Mouse (Mus musculus) macrophage (primary cell): ENCODE data around the gene Tmem231. TPM values are rescaled to one million over a fixed set of nuclear protein-coding genes. Genes with fewer than 3 reads are reported as not detected.

ENCODE experiments used
- H3K27ac ChIP-seq: fragments of 350-480 bp; formaldehyde crosslinking; 2 replicates; pipeline ENCODE4 v1.9.0; 2021
- H3K36me3 ChIP-seq: fragments of 350-480 bp; formaldehyde crosslinking; 2 replicates; pipeline ENCODE4 v1.9.0; 2021; ENCODE audit errors: inconsistent target
- H3K4me3 ChIP-seq: fragments of 350-480 bp; formaldehyde crosslinking; 2 replicates; pipeline ENCODE4 v1.9.0; 2021; ENCODE audit errors: inconsistent target
- H3K79me2 ChIP-seq: fragments of 350-480 bp; formaldehyde crosslinking; 2 replicates; pipeline ENCODE4 v1.9.0; 2021; ENCODE audit errors: inconsistent target
- WGBS: methylation state at CpG from one replicate; pipeline ENCODE4 v1.1.7; 2026; ENCODE audit warnings: inconsistent platforms; ENCODE audit not compliant: missing documents; 5-methylcytosine and 5-hydroxymethylcytosine counted together
- polyA plus RNA-seq: library from polyadenylated mRNA; stranded (reverse); fragments of 250-400 nt; gene quantifications from 3 replicates; pipeline ENCODE4 v1.2.4, GENCODE M21; 2018; ENCODE audit warnings: inconsistent platforms
- total RNA-seq, 78 experiments: library from RNA; depleted of rRNA; stranded (reverse); fragments of 250-400 nt; gene quantifications; 1 replicate in 9 of 78; 2 replicates in 24 of 78; 3 replicates in 43 of 78; 4 replicates in 2 of 78; pipeline ENCODE4 v1.2.4; 2018; ENCODE audit warnings: inconsistent platforms in 56 of 78

Tmem231 gene
- total RNA-seq (2018; cell fraction: chromatin; rRNA removed): 1 to 10 TPM in 3 of 26 experiments, under 1 TPM in 14, not detected in 9; 0.26 to 1.4 (median 0.49) TPM
- 1 to 10 TPM in 15 of 26 experiments, under 1 TPM in 11; 0.68 to 1.5 (median 1.0) TPM for total RNA-seq (2018; cell fraction: cytosol; rRNA removed)
- total RNA-seq (2018; cell fraction: nucleus; rRNA removed): 1 to 10 TPM in 4 of 26 experiments, under 1 TPM in 19, not detected in 3; 0.24 to 1.7 (median 0.64) TPM
- 0.35 to 0.98 TPM (median 0.72 TPM) in 3 replicates for polyA plus RNA-seq

DNA sequence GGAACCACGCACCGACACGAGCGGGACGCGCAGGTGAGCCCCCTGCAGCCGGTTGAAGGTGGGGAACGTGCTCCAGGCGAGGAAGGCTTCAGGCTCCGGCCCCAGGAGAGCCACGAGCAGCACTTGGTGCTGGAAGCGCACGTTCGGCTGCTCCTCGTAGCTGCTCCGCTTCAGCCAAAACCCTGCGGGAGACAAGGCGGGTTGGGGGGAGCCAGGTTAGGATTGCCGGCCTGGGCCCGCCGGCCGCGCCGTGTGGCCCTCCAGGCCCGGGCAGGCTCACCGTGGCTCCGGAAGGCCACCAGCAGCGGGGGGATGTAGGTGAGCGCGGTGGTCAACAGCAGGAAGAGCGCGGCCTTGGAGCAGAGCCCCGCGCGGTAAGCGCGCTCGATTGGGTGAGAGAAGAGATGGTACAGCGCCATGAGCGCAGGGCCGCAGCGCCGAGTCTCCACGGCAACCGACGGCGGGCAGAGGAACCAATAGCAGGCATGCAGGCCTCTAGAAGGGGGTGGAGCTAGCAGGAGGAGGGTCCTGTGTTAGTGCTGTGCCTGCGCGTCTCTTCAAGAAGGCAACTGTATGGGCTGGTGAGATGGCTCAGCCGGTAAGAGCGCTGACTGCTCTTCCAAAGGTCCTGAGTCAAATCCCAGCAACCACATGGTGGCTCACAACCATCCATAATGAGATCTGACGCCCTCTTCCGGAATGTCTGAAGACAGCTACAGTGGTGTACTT is at the start of gene Tmem231:
Gene Tmem231 (minus strand): TSS at position 534 of the 729 bp plus-strand sequence.
- WGBS: 7% methylated on average over 44 of the region's 53 CpGs
- H3K36me3 ChIP-seq: no peaks in the 10 kb centered on the region
- H3K4me3 ChIP-seq: no peak within 1 kb of the TSS
- no peak within 1 kb of the TSS for H3K27ac ChIP-seq
- no peaks in the 10 kb centered on the region for H3K79me2 ChIP-seq

DNA sequence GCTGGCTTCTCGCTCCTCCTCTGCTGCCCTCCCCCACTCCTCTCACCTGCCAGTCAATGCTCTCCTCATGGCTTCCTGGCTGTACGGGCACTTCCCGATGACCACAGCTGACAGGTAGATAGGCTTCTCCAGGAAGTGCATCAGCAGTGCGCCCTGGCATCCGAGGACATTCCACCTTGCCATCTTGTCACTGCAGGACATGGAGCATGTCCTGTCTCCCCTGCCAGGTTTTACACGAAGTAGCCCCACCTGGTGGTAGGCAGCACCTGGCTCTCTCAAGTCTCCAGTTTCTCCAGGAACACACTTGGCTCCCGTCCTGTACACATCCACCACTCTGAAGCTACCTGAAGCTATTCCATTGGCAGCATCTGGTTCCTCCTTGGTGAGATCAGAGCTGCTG is 48.4 kb upstream of the Tmem231 start:
- WGBS: 78% methylated on average over 7 of the region's 7 CpGs
- no peak overlapping the region for H3K27ac ChIP-seq
- H3K4me3 ChIP-seq: no peak overlapping the region
- H3K36me3 ChIP-seq: no peaks in the 10 kb centered on the region
- H3K79me2 ChIP-seq: no peaks in the 10 kb centered on the region

DNA sequence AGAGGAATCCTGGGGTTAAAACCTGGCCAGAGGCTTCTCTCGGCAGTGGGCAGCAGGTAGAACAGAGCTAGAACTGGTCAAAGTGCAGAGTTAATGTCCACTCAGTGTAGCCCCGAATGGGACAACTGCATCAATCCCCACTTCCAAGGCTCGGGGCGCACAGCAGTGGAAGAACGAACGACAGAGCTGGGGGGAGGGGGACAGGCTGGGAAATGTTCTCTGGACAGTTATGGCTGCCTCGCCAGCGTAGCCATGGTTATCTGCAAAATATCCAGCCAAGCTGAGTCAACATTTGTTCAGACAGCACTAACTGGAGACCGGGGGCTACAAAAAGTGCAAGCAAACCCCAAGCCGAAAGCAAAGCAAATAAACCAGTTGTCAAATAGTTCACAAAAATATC is 44.5 kb upstream of the Tmem231 start:
- H3K79me2 ChIP-seq: no peaks in the 10 kb centered on the region
- no peak overlapping the region for H3K27ac ChIP-seq
- H3K36me3 ChIP-seq: no peaks in the 10 kb centered on the region
- WGBS: 92% methylated on average over 10 of the region's 10 CpGs
- no peak overlapping the region for H3K4me3 ChIP-seq

DNA sequence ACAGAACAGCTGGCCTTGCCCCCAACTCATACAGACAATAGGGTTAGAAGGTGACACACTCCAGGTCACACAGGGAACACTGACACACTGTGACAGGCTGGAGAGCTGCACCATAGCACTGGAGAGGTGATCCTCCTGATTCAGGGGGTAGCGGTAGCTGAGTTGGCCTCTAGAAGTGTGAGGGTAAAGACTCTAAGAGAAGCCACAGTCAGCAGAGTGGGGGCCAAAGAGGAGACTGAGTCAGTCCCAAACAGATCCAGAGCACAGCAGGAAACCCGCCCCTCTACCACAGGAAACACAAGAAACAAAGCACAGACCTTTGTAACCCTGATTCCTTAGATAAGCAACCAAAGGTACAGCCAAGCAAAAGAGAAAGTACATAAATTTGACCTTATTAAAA is 42.6 kb upstream of the Tmem231 start:
- WGBS: 65% methylated on average over 2 of the region's 2 CpGs
- no peak overlapping the region for H3K4me3 ChIP-seq
- H3K79me2 ChIP-seq: no peaks in the 10 kb centered on the region
- H3K27ac ChIP-seq: no peak overlapping the region
- no peaks in the 10 kb centered on the region for H3K36me3 ChIP-seq

DNA sequence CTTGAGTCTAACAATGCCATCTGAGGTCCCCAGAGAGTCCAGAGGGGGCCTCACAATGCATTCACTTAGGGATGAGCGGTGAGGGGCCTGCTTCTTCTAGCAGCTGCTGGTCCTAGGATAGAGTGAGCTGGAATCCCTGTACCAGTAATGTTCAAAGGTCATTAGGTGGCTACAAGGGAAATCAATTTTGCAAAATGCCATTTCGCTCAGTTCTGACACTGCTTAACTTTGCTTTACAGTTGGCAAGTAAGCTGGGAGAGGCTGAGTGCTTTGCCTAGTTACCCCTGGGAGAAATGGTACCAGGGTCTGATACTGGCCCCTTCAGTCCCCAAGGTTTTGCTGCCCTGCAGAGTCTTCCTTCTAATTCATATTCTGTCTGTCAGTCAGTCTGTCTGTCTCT is 42.0 kb upstream of the Tmem231 start:
- WGBS: 96% methylated on average over 2 of the region's 2 CpGs
- no peaks in the 10 kb centered on the region for H3K36me3 ChIP-seq
- H3K79me2 ChIP-seq: no peaks in the 10 kb centered on the region
- H3K27ac ChIP-seq: no peak overlapping the region
- H3K4me3 ChIP-seq: no peak overlapping the region

DNA sequence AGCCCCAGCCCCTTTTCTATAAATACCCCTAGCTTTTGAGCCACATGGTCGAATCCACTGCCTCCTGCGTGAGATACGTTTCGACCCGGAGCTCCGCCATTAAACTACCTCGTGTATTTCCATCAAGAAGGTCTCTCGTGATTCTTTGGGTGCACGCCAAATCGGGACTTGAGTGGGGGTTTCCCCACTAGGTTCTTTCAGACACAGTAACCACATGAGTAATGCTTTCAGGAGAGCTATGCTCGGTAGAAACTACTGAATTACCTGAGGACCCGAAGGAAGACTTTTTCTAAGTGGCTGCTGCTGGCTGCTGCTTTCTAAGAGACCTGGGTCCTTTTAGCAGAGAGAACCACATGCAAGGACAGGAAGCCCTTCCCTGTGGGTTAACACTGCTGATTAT is 40.5 kb upstream of the Tmem231 start:
- WGBS: 96% methylated on average over 12 of the region's 12 CpGs
- Histone ChIP-seq H3K79me2 (no peaks in the 10 kb centered on the region), H3K36me3 (no peaks in the 10 kb centered on the region), H3K4me3 (no peak overlapping the region), H3K27ac (no peak overlapping the region)

DNA sequence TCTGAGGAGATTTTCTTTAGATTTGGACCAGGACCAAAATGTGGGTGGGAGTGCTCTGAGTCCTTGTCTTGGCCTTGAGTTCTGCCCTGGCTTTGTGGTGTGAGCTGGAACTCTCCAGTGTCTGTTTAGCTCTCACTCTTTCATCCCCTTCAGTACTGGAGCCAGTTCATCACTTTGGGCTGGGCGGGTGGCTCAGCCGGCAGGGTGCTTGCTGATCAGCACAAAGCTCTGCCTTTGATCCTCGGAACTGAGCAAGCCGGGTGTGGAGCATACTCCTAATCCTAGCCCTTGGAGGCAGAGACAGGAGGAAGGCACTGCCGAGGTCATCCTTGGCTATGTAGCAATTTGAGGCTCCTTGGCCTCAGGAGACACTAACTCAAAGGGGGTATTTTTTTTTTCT is 35.3 kb upstream of the Tmem231 start:
- Histone ChIP-seq H3K36me3 (no peaks in the 10 kb centered on the region), H3K79me2 (no peaks in the 10 kb centered on the region), H3K27ac (no peak overlapping the region), H3K4me3 (no peak overlapping the region)
- 97% methylated on average over 5 of the region's 5 CpGs for WGBS

DNA sequence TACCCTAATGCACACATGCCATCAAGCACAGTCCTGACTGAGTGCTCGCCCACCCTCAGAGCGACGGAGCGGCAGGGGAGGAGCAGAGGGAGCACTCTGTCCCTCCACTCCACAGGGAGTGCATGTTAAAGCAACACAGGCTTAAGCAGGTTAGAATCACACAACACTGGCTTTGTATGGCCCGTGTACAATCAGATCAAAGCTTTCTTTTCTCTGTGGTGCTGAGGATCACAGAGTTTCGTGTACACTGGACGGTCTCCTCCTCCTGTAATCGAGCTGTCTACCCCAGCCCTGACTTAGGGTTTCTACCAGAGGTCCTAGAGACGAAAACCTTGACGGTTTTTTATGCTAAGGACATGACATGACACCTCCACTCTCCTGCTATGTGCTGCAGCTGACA is 34.9 kb upstream of the Tmem231 start:
- Histone ChIP-seq H3K4me3 (no peak overlapping the region), H3K79me2 (no peaks in the 10 kb centered on the region), H3K27ac (no peak overlapping the region), H3K36me3 (no peaks in the 10 kb centered on the region)
- 95% methylated on average over 10 of the region's 10 CpGs for WGBS

DNA sequence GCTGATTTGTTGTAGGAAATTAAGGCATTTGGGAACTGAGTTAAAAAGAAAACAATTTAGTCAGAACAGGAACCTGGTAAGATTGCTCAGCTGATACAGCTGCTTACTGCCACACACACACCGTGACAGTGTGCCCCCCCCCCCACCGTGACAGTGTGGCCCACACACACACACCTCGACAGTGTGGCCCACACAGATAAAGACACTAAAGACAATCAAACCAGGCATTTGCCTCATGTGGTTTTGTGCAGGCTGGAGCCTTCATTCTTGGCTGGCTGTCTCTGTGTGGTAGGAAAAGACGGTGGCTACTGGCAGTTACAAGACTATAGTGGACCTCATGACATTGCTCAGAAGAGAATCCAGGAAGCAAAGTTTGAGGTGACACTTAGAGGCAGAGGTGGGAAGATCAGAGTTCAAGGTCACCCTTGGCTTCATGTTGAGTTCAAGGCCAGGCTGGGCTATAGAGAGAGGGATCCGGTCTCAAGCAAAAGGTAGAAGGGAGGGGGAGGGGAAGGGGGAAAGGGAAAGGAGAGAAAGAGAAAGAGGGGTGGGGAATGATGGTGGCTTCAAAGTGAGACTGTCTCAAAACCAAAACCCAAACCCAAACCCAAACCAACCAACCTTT is 33.7 kb upstream of the Tmem231 start:
- no peaks in the 10 kb centered on the region for H3K79me2 ChIP-seq
- no peak overlapping the region for H3K27ac ChIP-seq
- no peaks in the 10 kb centered on the region for H3K36me3 ChIP-seq
- 47% methylated on average over 5 of the region's 5 CpGs for WGBS
- H3K4me3 ChIP-seq: no peak overlapping the region

DNA sequence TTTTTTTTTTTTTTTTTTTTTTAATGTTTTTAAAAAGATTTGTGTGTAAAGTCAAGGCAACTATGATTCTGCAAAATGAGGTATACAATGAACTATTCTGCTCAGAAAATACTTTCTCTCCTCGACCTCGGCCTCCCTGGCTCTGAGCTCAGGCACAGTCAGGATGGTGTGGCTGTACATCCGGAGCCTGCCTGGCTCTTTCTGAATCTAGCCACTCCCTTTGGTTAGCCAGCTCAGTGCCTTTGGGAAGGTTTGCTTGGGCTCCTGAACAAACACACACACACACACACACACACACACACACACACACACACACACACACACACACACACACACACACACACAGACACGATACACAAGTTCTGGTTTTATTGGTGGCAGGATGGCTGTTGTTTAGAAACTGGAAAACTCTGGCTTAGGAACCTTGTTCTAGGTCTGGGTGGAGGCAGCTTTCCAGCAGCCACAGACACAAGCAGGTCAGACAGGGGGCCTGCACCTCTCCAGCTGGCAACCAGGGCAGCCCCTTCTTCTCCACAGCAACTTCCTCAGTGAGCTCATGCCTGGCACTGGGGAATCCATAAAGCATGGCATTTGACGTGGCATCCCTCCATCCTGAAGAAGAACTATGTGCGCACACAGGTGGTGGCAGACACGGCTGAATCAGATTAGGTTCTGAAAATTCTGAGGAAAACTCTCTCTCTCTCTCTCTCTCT is 31.3 kb upstream of the Tmem231 start:
- Histone ChIP-seq H3K4me3 (no peak overlapping the region), H3K36me3 (no peaks in the 10 kb centered on the region), H3K79me2 (no peaks in the 10 kb centered on the region), H3K27ac (no peak overlapping the region)
- WGBS: 67% methylated on average over 4 of the region's 7 CpGs

DNA sequence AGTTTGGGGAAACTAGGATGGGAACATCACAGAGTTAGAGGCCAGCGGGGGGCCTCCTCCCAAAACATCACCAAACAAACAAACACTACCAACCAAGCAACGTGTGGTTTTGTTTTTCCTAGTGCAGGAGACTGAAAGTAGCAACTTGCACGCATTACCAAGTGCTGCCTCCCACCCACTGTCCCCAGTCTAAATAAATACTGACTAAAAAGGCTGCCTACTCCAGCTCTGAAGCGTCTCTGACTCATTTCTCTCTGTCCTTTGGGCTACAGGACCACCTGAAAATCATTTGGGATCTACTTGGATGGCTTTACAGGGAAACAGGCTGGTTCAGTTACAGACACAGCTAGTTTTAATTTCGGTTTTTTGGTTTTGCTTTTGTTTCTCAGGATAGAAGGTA is 30.7 kb upstream of the Tmem231 start:
- H3K4me3 ChIP-seq: no peak overlapping the region
- 74% methylated on average over 5 of the region's 5 CpGs for WGBS
- H3K27ac ChIP-seq: no peak overlapping the region
- H3K36me3 ChIP-seq: no peaks in the 10 kb centered on the region
- no peaks in the 10 kb centered on the region for H3K79me2 ChIP-seq

DNA sequence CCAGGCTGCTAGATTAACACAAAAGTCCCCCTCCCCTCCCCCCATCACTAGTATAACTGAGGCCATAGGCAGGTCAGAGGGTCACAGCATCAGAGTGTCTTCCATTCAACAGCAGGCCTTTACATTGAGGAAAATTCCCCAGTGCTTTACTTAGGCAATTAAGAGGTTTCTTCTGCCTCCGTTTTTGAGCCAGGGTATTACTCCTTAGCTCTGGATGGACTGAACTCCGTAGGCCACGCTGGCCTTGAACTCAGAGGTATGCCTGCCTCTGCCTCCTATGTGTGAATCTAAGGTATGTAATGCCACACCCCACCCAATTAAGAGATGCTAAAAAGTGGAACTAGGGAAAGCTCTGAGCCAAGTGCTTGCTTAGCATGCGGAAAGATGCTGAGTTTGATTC is 29.9 kb upstream of the Tmem231 start:
- WGBS: 89% methylated on average over 4 of the region's 4 CpGs

DNA sequence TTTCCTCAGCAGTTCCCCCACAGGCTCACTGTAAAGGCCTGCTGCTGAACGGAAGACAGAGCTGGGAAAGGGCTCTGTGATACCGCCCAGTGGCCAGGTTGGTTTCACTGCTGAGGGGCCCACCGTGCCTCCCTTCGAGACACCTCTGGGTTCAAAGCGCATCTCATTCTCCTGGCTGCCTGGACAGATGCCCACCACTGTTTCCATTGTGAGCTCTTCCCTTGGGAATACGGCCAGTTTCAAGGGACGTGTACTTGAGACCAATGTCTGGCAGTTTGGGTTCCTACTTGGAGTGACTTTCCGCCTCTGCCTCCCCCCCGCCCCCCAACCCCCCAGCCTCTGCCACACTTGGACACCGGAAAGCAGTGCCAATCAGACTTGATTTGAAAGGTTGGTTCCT is 29.4 kb upstream of the Tmem231 start:
- no peaks in the 10 kb centered on the region for H3K79me2 ChIP-seq
- 87% methylated on average over 7 of the region's 10 CpGs for WGBS
- H3K4me3 ChIP-seq: no peak overlapping the region
- H3K27ac ChIP-seq: no peak overlapping the region
- H3K36me3 ChIP-seq: no peaks in the 10 kb centered on the region

More for the DNA sequence above, 29.9 kb upstream of the Tmem231 start:
- no peaks in the 10 kb centered on the region for H3K36me3 ChIP-seq
- H3K4me3 ChIP-seq: no peak overlapping the region
- no peak overlapping the region for H3K27ac ChIP-seq
- no peaks in the 10 kb centered on the region for H3K79me2 ChIP-seq

DNA sequence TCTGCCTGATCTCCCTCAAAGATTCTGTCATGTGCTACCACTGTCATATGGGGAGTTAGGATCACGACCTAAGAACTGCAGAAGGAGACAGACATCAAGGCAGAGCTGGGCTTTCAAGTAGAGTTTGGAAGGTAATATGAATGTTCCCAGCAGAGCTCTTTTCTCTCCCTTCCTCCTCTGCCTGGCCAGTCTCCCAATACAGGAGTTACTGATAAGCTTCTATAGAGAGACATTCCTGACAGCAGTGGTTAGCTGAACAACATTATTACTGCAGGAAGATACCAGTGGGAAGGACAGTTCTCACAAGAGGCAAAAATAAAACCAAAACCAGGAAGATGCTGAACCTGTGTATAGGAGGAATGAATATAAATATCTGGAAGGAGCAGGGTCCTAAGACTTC is 28.9 kb upstream of the Tmem231 start:
- H3K27ac ChIP-seq: no peak overlapping the region
- 82% methylated on average over 1 of the region's 1 CpGs for WGBS
- H3K4me3 ChIP-seq: no peak overlapping the region
- no peaks in the 10 kb centered on the region for H3K79me2 ChIP-seq
- H3K36me3 ChIP-seq: no peaks in the 10 kb centered on the region

DNA sequence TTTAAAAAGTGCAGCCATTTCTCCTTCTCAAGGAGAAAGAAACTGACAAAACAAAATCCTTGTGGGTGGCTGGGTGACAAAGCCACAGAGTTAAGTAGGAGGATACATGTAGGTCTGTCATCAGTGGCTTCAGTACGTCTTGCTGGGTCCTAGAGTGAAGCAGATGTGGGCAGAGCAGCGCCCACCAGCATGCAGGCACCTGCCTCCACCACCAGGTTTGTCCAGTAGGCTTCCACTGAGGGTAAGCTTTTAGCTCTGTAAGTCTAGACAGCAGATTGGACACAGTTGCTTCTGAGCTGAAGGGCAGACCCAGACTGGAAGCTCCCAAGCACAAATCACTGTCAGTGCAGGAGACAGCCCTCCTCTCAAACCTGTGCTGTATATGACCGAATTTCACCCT is 27.6 kb upstream of the Tmem231 start:
- 0 out of 2 replicates have a peak, but pooled peaks cover 9% of the 10 kb centered on the region for H3K36me3 ChIP-seq
- no peaks in the 10 kb centered on the region for H3K79me2 ChIP-seq

More for the DNA sequence above, 27.6 kb upstream of the Tmem231 start:
- H3K27ac ChIP-seq: no peak overlapping the region
- WGBS: 93% methylated on average over 3 of the region's 3 CpGs
- no peak overlapping the region for H3K4me3 ChIP-seq
